Mouse (Mus musculus) thymus, postnatal 0 days (tissue): ENCODE measurements around the gene Slc1a3. TPM values are rescaled to one million over a fixed set of nuclear protein-coding genes. Genes with fewer than 3 reads are reported as not detected.

Experiments
- DNase-seq: peaks from one replicate; pipeline ENCODE4 v3.0.0-alpha.2; 2015; ENCODE audit warnings: low spot score
- polyA plus RNA-seq: library from polyadenylated mRNA; unstranded; fragments of >200 nt; fragmentation: Nextera tagmentation; extraction: Ambion mirVana; gene quantifications from 2 replicates; pipeline ENCODE4 v1.2.1, GENCODE M21; 2015

Gene Slc1a3
- polyA plus RNA-seq, 1 experiment from 2014 or later: 14.5 TPM

DNA sequence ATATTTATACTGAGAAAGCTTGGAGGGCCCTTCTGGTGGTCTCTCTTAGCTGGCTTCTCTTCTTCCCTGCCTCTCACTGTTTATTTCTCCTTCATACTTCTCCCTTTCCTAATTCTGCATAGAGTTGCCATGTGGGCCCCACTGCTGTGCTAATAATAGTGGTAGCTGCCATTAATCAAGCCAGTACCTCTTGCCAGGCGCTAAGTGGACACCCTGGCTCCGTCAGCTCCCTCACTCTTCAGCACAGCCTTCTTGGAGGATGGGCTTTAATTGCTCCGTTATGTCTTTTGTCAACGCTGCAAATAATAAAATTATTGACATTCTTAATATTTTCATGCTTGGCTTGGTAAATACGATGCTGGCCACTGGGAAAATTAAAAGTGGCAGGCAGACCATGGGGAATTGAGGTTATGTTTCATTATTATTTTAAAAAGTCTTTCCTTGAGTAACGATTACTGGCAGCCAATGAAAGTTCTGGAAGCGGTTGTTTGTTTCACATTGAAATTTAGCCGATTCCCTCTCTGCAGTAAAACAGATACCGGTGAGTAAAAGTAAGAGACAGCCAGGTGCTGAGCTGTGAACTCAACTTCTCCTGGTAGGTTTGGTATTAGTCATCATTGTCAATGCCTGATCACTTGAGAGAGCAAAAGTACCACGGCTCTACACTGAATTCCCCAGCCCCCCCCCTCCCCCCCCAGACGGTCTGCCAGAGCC lies 94.9 kb downstream of the Slc1a3 start:
- no peak for DNase-seq

DNA sequence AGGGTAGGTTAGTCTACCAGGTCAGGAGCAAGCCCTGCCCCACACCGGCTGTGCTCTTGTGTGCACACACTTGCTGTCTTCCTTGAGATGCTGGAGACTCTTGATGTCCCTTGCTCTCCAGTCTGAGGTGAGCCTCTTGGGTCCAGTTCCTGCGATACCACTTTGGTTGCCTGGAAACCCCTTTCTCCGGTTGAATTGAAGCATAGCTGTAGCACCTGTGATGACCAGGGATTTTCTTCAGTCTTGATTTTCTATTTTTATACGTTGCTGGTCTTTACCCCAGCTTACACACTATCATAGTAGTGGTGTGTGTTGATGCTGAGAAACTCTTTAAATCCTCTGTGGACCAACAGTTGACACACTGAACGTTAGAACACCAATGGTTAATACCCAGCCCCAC lies 95.9 kb downstream of the Slc1a3 start:
- no peak for DNase-seq

DNA sequence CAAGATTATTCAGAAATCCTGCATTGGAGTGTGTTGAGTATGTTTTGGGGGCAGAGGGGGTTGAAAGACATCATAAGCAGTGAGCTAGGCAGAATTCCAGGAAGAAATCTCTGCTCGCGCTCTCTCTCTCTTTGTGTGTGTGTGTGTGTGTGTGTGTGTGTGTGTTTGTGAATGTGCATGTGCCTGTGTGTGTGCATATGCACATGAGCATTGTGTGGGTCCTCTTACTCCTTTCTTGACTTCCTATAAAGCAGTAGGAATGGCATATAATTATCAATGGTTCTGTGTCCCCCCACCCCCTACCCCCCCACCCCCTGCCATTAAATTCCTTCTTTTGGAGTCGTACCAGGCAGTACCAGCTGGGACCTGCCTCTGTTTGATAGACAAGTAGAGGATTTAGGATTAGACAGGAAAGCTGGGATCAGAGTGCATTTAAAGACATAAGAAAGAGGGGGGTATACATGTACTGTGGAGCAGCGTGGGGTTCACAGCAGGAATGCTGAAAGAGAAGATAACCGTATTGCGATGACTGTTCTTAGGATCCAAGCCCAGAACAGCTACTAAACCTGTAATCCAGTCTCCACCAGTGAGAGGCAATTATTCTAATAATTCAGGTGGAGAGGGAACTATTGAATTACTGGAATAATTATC lies 104.9 kb downstream of the Slc1a3 start:
- DNase-seq: no peak

DNA sequence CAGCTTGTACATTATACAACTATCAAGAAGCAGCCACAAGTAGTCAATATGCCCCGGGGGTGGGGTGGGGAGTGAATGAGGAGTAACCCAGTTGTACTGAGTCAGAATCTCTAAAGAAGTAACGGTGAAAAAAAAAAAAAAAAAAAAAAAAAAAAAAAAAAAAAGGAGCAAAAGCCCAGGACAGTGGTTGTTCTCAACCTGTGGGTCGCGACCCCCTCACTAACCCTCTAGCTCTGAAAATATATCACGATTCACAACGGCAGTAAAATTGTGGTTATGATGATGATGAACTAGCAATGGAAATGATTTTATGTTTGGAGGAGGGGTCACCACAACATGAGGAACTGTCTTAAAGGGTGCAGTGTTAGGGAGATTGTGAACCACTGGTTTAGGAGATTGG lies 108.2 kb downstream of the Slc1a3 start:
- DNase-seq: no peak

DNA sequence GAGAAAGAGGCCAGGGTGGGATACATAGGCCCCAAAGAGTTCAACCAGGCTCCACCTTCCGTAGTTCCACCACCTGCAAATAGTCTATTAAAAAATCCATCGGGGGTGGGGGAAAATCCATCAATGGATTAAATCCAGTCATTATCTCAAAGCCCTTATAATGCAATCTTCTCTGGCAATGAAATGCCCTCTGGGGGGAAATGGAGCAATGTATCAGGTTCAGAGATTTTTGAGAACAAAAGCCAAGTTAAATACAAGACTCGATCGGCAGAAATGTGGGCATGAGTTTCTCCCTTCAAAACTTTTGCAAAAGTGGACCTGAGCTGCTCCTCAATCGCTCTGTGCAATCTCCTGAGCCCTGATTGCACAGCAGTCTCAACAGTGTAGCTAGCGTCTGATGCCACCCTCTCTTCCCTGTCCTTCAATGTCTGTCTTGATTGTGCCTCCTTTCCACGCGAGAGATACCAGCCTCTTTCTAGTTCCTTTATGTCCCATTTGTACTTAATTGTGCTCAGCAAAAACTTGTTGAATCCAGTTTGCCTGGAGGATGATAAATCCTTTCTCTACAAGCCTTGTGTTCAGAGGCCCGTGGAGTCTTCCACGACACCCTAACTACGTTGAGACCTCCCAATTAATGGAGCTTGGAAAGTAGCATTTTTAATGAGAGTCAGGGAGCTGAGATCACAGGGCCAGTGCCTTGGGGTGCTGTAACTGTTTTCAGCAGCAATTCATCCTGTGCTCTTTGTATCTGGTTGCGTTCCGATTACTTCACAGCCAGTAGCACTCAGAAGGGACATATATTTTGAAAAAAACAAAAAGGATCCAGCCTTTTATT lies 109.0 kb downstream of the Slc1a3 start:
- DNase-seq: no peak

DNA sequence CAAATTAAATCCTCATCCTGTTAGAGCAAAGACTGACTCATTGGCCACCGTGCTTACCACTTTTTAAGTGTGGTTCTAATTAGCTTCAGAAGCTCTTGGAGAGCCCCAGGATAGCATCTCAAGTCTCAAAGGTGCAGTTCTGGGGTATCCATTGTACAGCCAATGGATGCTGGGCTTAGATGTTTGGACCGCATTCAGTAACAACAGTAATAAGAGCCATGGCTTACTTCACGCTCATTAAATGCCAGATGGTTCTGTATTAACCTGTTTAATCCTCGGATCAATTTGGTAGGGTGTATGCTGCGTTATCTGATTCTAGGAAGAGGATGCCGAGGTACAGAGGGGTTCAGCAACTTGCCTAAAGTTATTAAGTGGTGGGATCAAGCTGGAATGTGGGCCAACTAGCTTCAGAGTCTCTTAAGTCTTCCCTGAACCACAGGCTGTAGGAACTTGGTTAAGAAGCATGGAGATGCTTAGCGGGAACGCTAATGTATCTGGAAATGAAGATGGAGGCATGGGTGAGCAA lies 114.1 kb downstream of the Slc1a3 start:
- no peak for DNase-seq

DNA sequence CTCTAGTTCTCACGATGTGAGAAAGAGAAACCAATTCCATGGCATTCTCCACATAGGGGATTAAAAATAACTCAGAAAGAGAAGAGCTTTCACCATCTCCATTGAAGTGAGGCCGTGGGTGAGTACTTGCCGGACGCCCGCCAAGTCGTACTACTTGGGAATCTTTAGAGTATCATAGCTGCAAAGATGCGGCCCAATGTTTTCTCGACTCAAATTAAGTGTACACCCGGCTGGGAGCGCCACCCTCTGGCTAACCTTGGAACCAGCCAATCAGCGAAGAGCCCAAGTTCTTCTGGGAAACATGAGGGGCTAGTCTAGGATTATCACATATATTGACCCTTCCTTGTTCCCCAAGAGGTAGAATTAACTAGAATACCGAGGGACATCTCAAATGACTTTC lies 115.3 kb downstream of the Slc1a3 start:
- DNase-seq: no peak

DNA sequence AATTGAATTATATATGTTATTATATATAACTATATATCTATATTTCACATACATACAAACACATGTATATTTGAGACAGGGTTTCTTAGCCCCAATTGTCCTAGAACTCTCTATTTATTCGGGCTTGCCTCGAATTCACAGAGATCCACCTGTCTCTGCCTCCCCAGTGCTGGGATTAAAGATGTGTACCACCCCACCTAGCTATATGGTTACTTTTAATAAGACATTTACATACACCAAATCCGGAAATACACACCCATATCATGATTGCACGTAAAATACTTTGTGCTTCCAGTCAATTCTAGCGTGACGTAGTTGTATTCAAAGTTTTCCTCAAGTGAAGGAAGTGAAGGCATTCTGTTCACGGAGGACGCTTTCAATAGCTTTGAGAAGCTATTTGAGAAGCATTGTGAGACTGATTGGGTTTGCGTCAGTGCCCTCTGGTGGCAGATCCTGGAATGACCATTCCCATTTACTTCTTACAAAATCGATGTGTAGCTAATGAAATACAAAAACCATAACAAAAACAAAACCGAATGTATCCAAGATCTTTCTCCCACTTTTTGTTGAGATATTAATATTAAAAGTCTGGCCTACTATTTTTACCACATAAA lies 121.0 kb downstream of the Slc1a3 start:
- peak; percentile 85 for DNase-seq

DNA sequence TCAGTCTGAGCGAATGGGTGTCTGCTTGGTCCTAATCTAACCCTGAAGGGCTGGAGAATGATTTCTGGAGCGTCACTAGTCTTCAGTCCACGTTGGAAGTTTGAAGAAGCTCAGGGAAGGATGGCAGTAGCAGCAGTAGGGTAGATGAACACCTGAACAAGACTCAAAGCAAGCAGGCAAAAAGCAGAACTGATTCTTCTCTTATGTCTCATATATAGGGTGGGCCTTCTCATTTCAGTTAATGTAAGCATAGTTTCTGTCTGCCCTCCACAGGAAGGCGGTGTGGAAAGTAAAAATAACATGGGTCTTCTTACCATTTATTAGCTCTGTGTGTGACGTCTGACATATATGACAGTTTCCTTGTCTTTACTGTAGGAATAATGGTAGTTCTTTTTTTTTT lies 122.5 kb downstream of the Slc1a3 start:
- no peak for DNase-seq

DNA sequence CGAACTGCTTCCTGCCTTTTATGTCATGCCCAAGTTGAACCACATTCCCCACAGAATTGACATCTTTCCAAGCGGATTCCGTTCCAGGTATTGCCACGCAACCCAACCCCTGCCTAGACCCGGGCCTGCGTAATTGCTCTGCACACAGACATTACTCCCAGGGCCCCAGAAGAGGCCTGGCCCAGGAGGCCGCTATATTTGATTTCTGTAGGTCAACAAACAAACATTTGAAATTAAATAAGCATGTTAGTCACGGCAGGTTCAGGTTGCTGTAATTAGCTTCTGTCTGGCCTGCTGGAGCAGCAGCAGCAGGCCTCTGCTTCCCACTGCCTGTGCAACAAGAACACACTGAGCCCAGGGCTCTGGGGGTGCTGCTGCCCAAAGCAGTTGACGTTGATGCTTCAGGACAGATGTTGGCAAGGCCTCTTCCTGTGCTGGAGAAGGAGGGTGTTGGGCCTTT lies 123.7 kb downstream of the Slc1a3 start:
- no peak for DNase-seq

Other genes starting within 250 kb of the Slc1a3 start
- 0.23 TPM in 1 of 2 replicates, not detected in the other for gene Gm2310, start 190.8 kb downstream of the Slc1a3 start, polyA plus RNA-seq